Mouse (Mus musculus) embryo, embryonic 11 days (tissue): ENCODE data around the gene Pkd2l1.
A peak's percentile ranks its signal among the peaks of the same experiment; 100 is the strongest.
"Not testable (repeated sequence)": the region's sequence is repeated elsewhere in the genome, so short reads cannot be mapped to it uniquely, and the experiment has no call there.

Experiments used
- DNase-seq: peaks from one replicate; pipeline ENCODE4 v3.0.0-alpha.2; 2015

Pkd2l1 gene

DNA sequence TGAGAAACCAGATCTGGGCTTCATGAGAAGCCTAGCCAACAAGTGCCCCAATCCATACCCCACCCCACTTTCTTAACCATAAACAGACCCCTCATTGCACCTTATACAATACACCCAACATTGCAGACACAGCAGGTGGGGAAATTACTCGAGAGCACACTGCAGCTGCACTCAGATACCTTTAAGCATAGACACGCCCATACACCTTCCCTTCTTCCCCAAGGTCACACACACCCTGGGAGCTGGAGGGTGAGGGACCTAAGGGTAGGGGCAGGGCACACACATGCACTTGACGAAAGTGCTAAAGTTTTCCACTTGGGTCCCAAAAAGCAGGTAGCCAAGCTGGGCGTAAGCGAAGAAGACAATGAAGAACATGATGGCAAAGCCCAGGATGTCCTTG lies 38.5 kb downstream of the Pkd2l1 start:
- DNase-seq = no peak

DNA sequence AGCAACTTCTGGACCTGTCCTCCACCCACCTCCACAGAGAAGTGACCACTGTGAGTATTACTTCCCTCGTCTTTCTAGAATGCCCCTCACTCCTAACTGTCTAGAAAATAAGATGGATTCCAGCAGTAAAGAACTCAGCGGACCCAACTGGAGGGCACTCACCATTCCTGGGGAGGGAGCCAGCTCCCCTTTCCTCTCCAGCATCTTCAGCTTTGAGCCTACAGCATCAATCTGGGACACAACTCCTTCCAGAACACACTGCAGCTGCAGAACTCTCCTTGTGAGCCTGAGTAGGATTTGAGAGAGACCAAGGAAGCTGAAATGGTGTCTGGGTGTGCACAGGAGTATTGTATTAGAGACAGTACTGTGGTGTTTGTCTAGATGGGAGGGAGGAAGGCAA lies 43.3 kb downstream of the Pkd2l1 start:
- no peak for DNase-seq

DNA sequence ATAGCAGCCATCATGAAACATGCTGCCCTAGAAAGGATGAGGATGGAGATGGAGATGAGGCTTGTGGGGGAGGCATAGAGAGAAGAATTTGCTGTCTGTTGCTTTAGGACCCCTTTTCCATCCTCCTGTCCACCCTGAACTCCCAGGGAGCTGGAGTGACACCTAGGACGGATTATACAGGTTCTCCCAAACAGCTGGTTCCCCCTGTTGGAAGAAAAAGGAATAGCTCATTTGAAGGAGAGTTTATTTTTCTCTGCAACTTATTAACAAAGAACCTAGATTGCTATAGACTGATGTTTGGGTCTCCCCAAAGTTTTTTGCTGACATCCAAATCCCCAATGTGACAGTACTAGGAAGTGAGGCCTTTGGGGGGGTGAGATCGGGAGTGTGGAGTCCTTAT lies 43.9 kb downstream of the Pkd2l1 start:
- peak; percentile 4 for DNase-seq

DNA sequence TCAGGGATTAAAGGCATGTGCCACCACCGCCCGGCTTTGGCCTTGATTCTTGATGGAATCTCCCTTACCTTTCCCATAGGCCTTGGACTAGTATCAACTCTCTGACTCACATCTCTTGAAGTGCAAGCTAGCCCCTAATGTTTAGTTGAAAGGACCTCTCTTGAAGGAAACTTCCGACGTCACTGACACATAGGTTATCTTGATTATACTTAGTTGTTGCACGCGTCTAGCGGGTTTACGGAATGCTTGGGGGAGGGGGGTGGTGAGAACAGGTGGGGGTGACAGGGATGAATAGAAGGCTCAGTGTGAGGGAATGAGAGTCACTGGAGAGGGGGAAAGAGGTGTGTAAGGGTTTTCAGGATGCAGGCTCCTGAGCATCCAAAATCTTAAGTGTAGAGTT lies 45.3 kb downstream of the Pkd2l1 start:
- no peak for DNase-seq

DNA sequence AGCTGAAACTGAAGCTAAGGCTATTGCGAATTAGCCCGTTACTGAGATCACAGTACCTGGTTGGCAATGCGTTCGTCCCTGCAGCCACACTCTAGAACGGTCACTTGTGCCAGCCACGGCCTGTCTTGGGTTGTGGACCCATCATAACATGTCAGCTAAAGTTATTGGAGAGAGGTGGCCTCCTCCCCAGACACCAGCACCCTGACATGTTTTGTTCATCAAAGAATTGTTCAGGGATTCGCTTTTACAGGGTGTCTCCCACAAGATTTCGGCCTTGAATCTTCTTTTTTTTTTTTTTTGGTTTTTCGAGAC lies 45.7 kb downstream of the Pkd2l1 start:
- no peak for DNase-seq

DNA sequence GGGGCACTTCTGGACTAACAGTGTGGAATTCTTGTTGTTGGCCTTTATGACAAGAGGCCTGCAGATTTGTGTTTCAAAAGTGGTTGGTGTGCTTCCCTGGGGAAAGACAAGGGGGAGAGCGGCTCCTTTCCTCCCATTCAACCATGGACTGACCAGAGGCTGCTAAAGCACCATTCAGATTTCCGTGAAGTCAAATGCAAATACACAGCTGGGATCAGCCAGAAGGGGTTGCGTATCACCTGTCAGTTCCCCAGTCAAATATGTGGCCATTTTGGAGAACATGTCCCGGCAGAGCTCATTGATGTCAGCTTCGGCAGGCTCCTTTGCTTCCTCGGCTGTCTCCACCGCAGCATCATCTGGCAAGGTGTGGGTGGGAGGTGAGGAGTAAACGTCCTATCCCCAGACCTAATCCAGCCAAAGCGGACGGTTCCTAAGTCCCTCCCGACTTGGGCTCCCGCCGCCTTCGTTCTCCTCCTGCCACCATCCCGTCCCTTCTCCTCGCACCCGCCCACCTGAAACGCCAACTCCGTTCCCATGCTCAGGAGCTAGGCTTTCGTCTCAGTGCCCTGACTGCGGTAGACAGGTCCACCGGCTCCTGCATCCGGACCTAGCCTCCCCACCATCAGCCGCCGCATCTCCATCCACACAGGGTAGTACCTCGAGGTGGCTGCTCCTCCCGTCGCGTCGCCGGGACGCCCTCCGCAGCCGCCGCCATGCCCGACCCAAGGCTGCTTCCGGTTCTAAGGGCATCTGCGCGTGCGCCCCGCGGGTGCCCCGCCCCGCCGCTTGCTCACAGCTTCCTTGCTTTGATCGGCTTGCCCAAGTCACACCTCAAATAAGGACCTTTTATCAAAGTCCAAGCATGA lies 46.3 kb downstream of the Pkd2l1 start, which contains the start of gene Bloc1s2:
Bloc1s2 (minus strand) TSS at position 745 of the 866 bp plus-strand sequence.
- DNase-seq = peak; percentile 90

DNA sequence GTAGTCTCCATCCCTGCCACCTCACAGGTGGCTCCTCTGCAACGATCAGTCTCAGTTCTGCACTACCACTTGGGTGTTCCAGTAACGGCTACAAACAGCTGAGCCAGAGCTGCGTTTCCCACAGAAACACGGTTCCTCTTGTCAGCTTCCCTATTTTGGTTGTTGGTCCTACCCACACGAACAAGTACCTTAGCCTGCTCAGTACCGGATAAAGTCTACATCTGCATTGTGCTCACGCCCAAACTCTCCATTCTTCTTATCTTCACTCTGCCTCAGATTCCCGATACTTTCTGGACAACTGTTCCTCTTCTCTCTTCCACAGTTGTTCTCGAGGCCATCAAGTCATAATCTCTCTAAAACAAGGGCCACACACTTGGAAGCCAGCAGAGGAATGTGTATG lies 47.9 kb downstream of the Pkd2l1 start:
- DNase-seq = no peak

DNA sequence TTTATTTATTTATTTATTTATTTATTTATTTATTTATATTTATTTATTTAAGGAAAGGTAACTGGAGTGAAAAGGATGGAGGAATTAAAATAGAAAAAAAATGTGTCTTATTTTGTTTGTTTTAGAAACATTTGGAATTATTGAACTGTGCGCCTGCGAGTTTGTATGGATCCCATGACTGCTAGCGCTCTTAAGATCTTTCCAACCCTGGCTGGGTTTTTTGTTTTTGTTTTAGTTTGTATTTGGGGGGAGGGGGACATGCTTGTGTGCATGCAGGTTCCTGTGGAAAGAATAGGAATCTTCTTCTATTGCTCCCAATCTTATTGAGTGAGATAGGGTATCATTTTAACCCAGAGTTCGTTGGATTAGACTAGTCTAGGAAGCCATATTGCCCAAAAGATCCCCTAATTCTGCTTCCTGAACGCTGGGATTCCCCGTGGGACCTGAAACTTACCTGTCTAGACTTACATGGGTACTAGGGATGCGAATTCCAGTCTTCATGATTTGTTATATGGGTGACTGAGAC lies 56.2 kb downstream of the Pkd2l1 start:
- no peak for DNase-seq

DNA sequence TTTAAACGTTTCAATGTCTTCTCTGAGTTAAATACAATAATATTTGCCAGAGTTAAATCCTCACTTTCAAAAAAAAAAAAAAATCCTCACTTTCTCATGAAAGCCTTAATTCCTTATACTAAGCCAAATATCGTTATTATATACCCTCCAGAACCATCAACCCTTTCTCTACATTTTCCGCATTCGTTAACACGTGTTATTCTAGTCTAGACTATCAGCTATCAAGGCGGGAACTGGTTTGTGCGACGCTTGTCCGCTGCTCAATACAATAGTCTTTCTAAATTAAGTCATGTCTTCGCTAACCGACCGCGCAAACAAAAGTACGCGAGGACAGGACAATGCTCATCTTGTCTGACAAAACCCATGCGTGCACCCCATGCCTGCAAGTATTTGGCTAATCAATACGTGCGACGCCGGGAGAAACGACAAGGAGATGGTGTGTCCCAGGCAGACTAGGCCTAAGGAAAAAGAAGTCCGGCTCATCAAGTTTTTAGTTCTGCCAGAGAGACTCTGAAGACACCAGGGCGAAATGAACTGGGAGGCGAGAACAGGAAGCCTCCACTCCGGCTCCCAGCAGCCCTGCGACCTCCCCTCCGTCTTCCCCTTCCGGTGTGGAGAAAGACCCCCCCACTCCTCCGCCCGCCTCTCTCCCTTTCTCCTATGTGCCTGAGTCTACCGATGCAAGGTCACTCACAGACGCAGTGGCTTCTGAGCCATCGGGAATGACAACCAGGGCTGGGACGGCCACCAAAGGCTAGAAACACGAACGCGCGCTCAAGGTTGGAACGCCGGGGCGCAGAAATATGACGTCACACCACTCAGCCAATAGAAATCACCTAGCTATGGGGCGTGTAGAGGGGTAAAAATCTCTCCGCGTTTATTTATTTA lies 56.9 kb downstream of the Pkd2l1 start, which contains the start of gene Cwf19l1:
Cwf19l1 (minus strand) TSS at position 805 of the 888 bp plus-strand sequence.
- peak; percentile 93 for DNase-seq

DNA sequence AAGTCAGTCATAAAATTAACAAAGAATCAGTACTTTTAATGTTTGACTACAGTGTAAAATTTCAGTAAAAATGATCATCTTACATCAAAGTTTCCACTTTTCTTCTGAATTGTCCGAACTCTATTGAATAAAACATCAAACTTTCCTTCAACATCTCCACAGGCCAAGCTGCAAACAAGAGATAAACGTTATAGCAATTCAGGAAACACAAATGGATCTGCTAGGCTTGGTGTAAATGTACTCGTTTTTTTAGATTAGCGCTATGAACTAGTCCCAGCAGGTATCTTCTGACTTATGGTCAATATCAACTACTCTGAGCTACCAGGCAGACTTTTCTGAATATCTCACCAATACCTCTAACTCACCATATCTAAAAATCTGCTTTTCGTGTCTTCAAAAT lies 59.3 kb downstream of the Pkd2l1 start:
- DNase-seq = no peak

DNA sequence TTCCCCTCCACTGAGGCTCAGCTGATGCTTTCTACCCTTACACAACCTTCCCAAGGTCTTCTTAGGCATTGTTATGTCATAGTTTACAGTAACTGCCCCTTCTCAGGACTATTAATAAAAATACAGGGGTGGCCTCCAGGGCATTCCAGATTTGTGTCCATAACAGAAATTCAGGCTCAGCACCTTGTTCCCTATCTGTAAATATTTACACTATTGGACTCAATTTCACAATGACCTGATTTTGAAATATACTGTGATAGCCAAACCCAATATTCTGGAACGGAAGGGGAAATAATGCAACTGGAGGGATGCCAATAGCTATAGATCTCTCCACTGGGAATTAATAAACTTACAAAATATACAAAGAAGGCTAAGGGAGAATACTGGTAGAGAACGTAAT lies 63.7 kb downstream of the Pkd2l1 start:
- DNase-seq = no peak

DNA sequence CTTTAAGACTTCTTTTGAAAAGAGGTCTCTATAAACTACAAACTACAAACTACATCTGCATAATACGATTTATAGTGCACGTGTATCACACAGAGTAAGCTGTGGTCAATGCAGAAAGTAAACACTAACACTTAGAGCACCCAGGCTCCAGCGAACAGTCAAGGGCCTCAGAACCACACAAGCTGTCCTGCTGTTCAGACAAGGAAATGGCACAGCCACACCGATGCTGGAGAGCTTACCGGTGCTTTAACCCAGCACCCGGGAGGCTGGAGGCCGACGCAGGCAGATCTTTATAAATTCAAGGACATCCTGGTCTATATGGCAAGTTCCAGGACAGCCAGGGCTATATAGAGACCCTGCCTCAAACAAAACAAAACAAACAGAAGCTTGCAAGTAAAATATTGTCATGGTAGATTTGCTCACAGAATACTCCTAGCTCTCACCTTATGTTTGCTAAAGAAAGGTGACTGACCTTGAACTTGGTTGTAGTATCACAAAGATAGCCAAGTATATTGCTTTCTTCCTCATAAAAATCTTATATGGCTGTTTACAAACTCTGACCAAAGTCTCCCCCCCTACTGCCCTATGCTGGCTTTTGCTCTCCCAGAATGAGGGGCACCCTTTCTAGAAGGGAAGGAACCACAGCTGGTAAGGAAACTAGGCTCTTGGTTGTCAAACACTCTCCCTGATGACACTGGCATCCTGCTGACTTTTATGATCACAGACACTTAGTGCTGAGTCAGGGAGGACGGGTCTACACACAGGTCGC lies 64.3 kb downstream of the Pkd2l1 start:
- no peak for DNase-seq

DNA sequence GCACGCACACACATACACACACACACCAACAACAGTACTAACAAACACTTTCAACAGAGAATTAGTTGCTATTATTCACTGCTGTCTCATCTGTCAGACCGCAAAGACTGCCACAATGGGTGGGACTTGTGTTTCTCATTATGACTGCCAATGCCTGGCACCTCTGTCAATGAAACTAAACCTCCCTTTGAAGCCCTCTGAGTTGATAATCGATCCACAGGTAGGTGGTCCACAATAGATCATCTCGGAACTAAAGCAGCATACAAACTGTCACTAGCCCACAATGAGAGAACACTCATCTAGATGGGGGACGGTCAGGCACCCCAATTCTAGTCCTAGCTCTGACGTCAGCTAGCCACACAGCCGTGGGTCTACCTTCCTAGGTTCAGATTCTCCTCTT lies 71.1 kb downstream of the Pkd2l1 start:
- DNase-seq = no peak

DNA sequence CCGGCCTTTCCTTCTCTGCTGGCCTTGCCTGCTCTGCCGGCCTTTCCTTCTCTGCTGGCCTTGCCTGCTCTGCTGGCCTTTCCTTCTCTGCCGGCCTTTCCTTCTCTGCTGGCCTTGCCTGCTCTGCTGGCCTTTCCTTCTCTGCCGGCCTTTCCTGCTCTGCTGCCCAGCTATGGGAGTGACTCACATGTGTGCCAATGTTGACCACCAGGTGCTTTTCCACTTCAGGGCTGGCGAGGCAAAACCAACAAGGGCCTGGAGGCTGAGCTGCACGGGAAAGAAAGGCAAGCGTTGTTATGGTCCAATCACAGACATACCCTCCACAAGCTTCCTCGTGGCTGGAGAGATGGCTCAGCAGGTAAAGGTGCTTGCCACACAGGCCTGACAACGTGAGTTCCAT lies 71.6 kb downstream of the Pkd2l1 start:
- not testable (repeated sequence) for DNase-seq

DNA sequence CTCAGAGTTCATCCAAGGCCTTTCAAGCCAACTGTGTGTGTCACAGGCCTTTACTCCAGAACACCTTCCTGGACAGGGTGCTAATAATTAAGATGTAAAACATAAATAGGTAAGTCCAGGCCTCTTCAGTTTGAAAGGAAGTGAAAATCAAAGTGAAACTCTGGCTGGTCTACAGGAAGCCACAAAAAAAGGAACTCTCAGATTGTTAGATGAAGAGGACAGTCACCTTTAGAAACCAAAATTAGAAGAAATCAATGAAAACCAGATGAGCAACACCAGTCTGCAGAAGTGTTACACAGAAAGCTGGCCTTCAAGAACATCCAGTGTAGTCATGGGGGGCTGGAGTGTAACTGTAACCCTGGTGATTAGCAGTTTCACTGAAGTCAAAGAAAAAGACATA lies 74.4 kb downstream of the Pkd2l1 start:
- no peak for DNase-seq

DNA sequence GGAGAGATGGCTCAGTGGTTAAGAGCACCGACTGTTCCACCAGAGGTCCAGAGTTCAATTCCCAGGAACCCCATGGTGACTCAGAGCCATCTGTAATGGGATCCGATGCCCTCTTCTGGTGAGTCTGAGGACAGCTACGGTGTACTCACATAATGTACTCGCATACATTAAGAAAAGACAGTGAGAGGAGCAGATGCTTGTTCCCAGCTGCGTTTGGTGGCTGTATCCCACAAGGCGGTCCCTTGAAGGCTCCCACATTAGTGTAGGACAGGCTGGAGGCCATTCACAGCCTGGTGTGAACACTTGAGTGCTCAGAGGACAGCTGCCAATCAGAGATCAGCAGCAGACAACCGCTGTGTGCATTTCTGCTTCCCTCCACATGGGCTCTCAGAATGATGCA lies 80.5 kb downstream of the Pkd2l1 start:
- peak; percentile 33 for DNase-seq

DNA sequence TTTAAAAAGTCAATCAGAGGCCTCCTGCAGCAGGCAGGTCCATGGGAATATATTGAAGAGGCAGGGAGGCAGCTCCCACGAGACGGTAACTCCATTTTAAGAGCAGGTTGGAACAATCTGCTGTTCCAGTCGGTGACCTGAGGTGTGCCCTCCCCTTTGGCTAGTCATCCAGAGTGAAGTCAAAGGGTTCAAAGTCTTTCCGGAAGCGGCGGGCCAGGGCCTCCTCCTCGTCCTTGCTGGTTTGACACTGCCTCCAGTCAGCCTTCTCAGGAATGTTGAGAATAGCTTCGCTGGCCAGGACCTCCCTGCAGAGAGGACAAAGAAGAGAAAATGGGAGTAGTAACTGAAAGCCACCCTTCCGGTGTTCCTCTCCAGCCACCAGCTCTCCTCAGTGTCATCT lies 81.9 kb downstream of the Pkd2l1 start:
- no peak for DNase-seq

DNA sequence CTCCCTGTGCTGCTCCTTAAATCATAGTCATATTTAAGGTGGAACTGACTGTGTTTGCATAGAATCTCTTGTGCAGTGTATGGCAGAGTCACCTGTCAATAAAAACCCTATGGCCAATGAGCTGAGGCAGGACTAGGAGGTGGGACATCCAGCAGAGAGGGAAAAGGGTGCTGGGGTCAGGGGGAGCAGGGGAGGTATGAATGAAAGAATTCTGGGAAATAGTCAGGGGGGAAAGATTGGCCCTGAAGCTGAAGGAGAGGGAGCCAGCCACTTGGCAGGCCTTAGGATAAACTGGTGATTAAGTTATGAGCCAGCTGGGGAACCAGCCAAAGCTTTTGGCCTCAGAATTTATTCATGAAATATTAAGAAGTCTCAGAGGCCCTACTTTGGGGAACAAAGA lies 83.2 kb downstream of the Pkd2l1 start:
- DNase-seq = no peak

DNA sequence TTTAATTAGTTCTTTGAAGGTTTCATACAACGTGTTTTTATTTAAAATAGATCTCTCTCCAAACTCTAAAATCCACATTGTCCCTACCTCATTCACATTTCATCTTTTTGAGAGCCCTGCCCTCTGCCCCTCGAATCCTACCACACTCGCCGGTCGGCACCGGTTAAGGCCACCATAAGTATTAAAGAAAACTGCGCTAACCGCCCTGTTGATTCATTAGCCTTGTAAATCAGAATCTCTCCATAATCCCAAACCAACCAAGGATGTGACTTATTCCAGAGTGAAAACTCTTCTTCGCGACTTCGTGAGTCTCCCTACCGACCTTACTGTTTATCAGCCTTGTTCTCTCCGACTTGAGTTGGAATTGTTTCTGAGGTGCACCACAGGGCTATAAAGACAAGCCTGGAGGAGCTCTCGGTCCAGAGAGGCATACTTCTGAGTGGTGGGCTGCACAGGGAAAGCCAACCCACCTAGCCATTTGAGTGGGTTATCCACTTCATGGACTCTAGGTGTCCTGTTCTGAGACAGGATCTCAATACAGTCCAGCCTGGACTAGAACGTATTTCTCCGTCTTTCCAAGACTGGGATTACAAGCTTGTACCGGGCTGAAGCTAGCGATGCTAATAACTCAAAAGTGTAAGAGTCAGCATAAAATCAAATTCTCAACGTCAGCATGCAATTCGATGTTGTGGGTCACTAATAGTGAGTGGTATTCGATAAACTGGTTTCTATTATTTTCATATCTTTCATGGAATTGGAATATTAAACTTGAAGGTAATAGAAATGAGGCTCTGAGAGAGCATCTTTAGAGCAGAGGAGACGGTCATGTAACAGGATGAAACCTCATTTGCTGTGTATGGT lies 84.4 kb downstream of the Pkd2l1 start:
- DNase-seq = peak; percentile 17

DNA sequence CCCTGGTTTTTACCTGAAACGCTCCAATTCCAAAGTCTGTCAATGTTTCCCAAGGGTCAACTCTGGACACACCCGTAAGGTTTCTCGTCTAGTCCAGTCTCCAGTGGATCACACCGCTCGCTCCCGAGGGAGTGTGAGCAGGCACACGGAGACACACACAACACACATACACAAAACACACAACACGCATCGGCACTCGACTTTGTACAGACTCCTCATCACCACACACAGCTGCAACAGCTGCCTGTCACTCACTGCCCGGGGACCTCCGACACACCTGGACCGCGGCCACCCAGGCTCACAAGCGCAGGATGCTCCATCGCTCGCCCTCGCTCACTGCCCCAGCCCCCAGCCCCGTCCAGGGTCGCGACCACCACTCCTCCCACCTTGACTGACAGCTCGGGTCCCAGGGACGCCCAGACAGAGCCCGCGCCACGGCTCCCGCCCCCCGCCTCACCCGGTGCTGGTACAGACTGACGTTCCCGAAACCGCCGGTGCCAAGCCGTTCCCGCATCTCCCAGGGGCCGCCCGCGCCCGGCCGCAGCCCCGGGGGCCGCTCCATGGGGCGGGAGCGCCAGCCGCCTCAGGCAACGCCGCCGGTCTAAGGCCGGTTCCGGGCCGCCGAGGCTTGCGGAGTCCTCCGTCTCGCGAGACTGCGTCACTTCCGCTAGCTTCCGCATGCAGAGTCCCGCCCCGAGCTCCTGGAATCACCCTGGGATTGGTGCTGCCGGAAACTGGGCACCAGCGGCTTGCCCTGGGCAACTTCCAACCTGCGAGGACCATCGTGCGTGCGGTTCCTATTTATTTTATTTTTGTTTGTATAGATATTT lies 85.2 kb downstream of the Pkd2l1 start, which contains the start of gene Chuk:
Chuk (minus strand) TSS at position 650 of the 830 bp plus-strand sequence.
- peak; percentile 100 for DNase-seq

DNA sequence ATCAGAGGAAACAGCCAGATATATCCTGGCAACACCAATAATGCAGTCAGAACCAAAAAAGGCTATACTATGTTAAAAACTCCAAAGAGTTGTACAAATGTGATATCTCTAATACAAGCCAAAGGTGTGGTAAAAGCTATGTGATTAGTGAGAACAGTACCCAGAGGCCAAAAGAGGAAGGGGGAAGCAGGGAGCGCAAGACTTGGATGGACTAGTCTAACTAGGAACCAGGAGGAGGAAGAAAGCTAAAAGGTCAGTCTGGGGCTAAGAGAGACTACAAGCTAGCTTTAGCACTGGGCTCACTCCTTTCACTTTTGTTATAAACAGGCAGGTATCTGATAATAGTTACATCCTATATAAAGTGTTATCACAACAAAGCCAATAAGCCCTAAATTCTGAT lies 87.8 kb downstream of the Pkd2l1 start:
- DNase-seq = no peak
